Mouse (Mus musculus) mammary gland, adult 2 months (tissue): Measurements from ENCODE around the gene 2310057M21Rik. TPM values are rescaled to one million over a fixed set of nuclear protein-coding genes. Genes with fewer than 3 reads are reported as not detected.

Source experiments
- polyA plus RNA-seq: library from polyadenylated mRNA; depleted of rRNA; stranded (reverse); fragments of >200 nt; gene quantifications from 2 replicates; pipeline ENCODE4 v1.2.3, GENCODE M21; 2012; ENCODE audit warnings: low replicate concordance; rRNA removed

The 2310057M21Rik gene
- 6.0 and 8.5 TPM in 2 replicates for polyA plus RNA-seq

GRCm38 (mm10) chr7:131362615-131363300, at the start of gene 2310057M21Rik:
Gene 2310057M21Rik, minus strand, starts transcription at chr7:131362759.

GRCm38 (mm10) chr7:131410416-131411058, 48.0 kb upstream of the 2310057M21Rik start, which contains the start of the genes Ikzf5 and Acadsb:
Gene Ikzf5, minus strand, starts transcription at chr7:131410521.
Gene Acadsb, plus strand, starts transcription at chr7:131410601.

GRCm38 (mm10) chr7:131370648-131371469, 8.3 kb upstream of the 2310057M21Rik start, which contains the start of gene Pstk:
Gene Pstk, plus strand, starts transcription at chr7:131371141.

GRCm38 (mm10) chr7:131333564-131333963, 29.0 kb downstream of the 2310057M21Rik start, which contains the start of gene Fam24a:
Gene Fam24a, plus strand, starts transcription at chr7:131333864.

GRCm38 (mm10) chr7:131329416-131329815, 33.1 kb downstream of the 2310057M21Rik start, which contains the start of gene Fam24b:
Gene Fam24b, minus strand, starts transcription at chr7:131329516.

GRCm38 (mm10) chr7:131322192-131322591, 40.4 kb downstream of the 2310057M21Rik start, which contains the start of gene Cuzd1:
Gene Cuzd1, minus strand, starts transcription at chr7:131322292.

Other genes with a start within 250 kb of the 2310057M21Rik start
- gene 4933402N03Rik, start 216.4 kb downstream of the 2310057M21Rik start, polyA plus RNA-seq, result not detected in 2 replicates
- 3.1 and 3.3 TPM in 2 replicates for gene 5430419D17Rik, start 188.4 kb downstream of the 2310057M21Rik start, polyA plus RNA-seq
- gene Cuzd1, start 40.5 kb downstream of the 2310057M21Rik start, polyA plus RNA-seq, result 0.76 TPM in 1 of 2 replicates, not detected in the other
- gene Fam24b, start 33.2 kb downstream of the 2310057M21Rik start, polyA plus RNA-seq, result 0.62 TPM in 1 of 2 replicates, not detected in the other
- gene Fam24a, start 28.9 kb downstream of the 2310057M21Rik start, polyA plus RNA-seq, result not detected in 2 replicates
- gene Pstk, start 8.4 kb upstream of the 2310057M21Rik start, polyA plus RNA-seq, result 40.7 and 69.0 TPM in 2 replicates
- gene Ikzf5, start 47.8 kb upstream of the 2310057M21Rik start, polyA plus RNA-seq, result 9.5 and 14.9 TPM in 2 replicates
- 9.5 and 28.9 TPM in 2 replicates for gene Acadsb, start 47.8 kb upstream of the 2310057M21Rik start, polyA plus RNA-seq
- gene Hmx3, start 180.1 kb upstream of the 2310057M21Rik start, polyA plus RNA-seq, result not detected in 2 replicates
- gene Hmx2, start 186.0 kb upstream of the 2310057M21Rik start, polyA plus RNA-seq, result not detected in 2 replicates
- gene Bub3, start 197.5 kb upstream of the 2310057M21Rik start, polyA plus RNA-seq, result 46.4 and 67.5 TPM in 2 replicates